Mouse (Mus musculus) neural tube, embryonic 12.5 days (tissue): ENCODE results near the gene Dhps. TPM values are rescaled to one million over a fixed set of nuclear protein-coding genes. Genes with fewer than 3 reads are reported as not detected.
"Not testable (repeated sequence)": the region's sequence is repeated elsewhere in the genome, so short reads cannot be mapped to it uniquely, and the experiment has no call there.

Source experiments
- ATAC-seq: fragments of 200-750 bp; cut with Nextera tagmentation; 2 replicates; pipeline ENCODE4 v1.8.0; 2017; ENCODE audit warnings: low read depth, mild to moderate bottlenecking, moderate TSS enrichment, moderate library complexity; ENCODE audit not compliant: low FRiP score
- H3K27ac ChIP-seq: fragments of 300-500 bp; sonication (generic); 2 replicates; pipeline ENCODE4 v1.5.1; 2016
- H3K27me3 ChIP-seq: fragments of 300-500 bp; sonication (generic); replicated peaks from 2 replicates; pipeline ENCODE4 v1.6.1; 2016; ENCODE audit warnings: mild to moderate bottlenecking
- H3K36me3 ChIP-seq: fragments of 300-500 bp; sonication (generic); 2 replicates; pipeline ENCODE4 v1.6.1; 2016; ENCODE audit warnings: mild to moderate bottlenecking
- H3K4me1 ChIP-seq: fragments of 300-500 bp; sonication (generic); 2 replicates; pipeline ENCODE4 v1.6.1; 2016
- H3K4me2 ChIP-seq: fragments of 300-500 bp; sonication (generic); replicated peaks from 2 replicates; pipeline ENCODE4 v1.6.1; 2016; ENCODE audit warnings: mild to moderate bottlenecking
- H3K4me3 ChIP-seq: fragments of 300-500 bp; sonication (generic); 2 replicates; pipeline ENCODE4 v1.5.1; 2016
- H3K9ac ChIP-seq: fragments of 300-500 bp; sonication (generic); 2 replicates; pipeline ENCODE4 v1.6.1; 2016; ENCODE audit warnings: mild to moderate bottlenecking
- H3K9me3 ChIP-seq: fragments of 300-500 bp; sonication (generic); 2 replicates; pipeline ENCODE4 v1.6.1; 2016; ENCODE audit warnings: mild to moderate bottlenecking
- WGBS: fragments of 180-500 bp; shearing (Covaris S2); methylation state at CpG from one replicate; pipeline ENCODE4 v1.1.7; 2016; 5-methylcytosine and 5-hydroxymethylcytosine counted together
- microRNA-seq: library from miRNA; unstranded; fragments of <30 nt; microRNA quantifications from one replicate; pipeline ENCODE4, GENCODE M21; 2017
- polyA plus RNA-seq: library from polyadenylated mRNA; unstranded; fragments of >200 nt; fragmentation: Nextera tagmentation; extraction: Ambion mirVana; gene quantifications from 2 replicates; pipeline ENCODE4 v1.2.1, GENCODE M21; 2016

The Dhps gene
- polyA plus RNA-seq, 1 experiment from 2014 or later: 87.4 TPM

DNA sequence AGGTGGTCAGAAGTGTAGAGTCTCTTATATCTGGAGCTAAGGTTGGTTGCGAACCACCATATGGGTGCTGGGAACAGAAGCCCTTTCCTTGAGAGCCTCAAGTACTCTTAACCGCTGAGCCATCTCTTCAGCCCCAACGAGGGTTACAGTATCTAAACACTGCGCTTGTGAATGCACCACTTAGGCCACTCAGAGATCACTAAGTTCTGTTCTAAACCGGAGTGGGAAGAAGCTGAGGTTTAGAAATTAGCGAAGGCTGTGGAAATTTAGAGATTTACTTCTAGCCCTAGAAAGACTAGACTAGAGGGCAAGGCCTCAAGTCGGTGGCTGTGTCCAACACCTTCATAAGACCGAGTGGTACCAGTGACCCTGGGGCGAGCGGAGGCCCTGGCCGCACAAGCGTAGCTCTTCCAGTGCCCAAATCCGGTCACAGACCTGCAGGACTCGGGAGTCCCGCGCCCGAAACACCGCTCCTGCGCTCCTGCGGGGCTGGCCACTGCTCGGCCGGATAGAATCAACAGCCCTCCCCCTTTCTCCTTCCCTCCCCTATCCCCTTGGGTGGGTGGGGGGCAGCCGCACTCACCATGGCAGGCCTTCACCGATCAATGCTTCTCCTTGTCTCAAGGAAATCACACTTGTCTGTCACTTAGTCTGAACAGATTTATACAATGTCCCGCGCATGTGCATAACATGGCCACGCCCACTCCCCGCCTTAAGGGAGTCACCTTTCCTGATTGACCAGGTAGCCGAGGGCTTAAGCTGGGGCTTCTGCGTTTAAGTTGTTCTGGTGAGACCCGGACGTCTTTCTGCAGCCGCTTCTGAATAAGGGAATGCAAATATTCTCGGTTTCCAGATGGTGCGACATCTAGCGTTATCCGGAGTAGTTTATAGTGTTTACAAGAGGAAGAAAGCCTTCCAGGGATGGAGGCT, 47.8 kb downstream of the Dhps start:
- no peaks in the 10 kb centered on the region for H3K4me1 ChIP-seq
- WGBS: 7% methylated on average over 37 of the region's 37 CpGs
- no peaks in the 10 kb centered on the region for H3K36me3 ChIP-seq
- H3K9ac ChIP-seq: peak overlapping the region; percentile 64
- H3K9me3 ChIP-seq: no peaks in the 10 kb centered on the region
- H3K4me2 ChIP-seq: peak overlapping the region; percentile 81
- ATAC-seq: peak; percentile 80
- H3K27me3 ChIP-seq: no peaks in the 10 kb centered on the region
- no peak overlapping the region for H3K27ac ChIP-seq
- H3K4me3 ChIP-seq: peak overlapping the region; percentile 55

DNA sequence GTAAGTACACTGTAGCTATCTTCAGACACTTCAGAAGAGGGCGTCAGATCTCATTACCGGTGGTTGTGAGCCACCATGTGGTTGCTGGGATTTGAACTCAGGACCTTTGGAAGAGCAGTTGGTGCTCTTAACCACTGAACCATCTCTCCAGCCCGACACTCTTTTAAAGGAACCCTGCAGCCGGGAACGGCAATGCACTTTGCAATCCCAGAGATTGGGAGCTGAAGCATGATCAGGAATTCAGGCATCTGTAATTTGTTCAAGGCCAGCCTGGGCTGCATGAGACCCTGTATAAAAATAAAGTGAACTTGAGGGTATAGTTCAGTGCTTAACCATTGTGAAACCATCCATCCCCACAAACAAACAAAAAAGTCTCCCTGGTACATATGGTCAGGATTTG, 48.7 kb downstream of the Dhps start:
- H3K4me3 ChIP-seq, H3K4me1 ChIP-seq, H3K27me3 ChIP-seq, H3K9me3 ChIP-seq, H3K9ac ChIP-seq, H3K36me3 ChIP-seq, ATAC-seq, H3K4me2 ChIP-seq, H3K27ac ChIP-seq: not testable (repeated sequence)
- 83% methylated on average over 5 of the region's 5 CpGs for WGBS

DNA sequence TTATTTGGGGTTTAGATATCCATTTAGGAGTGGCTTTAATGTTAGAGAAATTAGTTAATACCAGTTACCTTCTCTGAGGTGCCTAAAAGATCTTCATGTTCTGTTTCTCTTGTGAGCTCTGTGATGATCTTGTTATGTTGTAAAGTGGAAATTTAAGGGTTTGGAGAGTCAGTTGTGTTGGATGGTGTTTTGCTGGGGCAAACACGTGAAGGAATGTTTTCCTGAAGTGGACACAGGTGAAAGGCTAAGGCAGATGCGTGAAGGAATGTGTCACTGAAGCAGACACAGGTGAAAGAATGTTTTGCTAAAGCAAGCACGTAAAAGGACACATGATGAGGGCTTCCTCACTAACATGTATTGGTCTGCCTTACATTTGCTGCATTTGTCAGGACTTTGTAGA, 51.4 kb downstream of the Dhps start, which contains the start of gene Zfp791:
Gene Zfp791, minus strand, starts transcription at position 101 of the 400 bp plus-strand sequence.
- H3K4me1 ChIP-seq: no peaks in the 10 kb centered on the region
- no peaks in the 10 kb centered on the region for H3K27me3 ChIP-seq
- no peaks in the 10 kb centered on the region for H3K9me3 ChIP-seq
- 81% methylated on average over 3 of the region's 3 CpGs for WGBS
- no peak within 1 kb of the TSS for H3K4me3 ChIP-seq
- H3K36me3 ChIP-seq: no peaks in the 10 kb centered on the region
- no peak within 1 kb of the TSS for H3K27ac ChIP-seq
- no peak within 1 kb of the TSS for H3K4me2 ChIP-seq
- no peak within 1 kb of the TSS for H3K9ac ChIP-seq
- no peak for ATAC-seq

DNA sequence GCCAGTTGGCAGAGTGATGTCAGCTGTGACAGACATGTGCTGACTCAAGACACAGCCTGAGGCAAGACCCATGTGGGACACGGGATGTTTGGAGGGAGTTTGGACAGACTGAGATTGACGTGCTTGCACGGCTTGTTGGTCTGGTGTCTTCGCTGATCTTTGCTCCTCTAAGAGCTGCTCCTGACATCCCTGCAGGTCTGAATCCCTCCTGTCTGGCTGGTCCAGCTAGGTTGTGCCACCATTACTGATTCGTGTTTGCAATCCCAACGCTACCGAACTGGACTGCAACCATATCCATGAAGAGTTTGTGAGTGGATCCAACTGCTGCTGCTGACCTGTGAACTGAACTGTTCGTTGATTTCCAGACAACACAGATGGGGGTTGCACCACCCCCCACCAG, 52.1 kb downstream of the Dhps start:
- WGBS: 93% methylated on average over 8 of the region's 8 CpGs
- Histone ChIP-seq H3K4me1 (no peaks in the 10 kb centered on the region), H3K4me2 (no peak overlapping the region), H3K4me3 (no peak overlapping the region), H3K9ac (no peak overlapping the region), H3K27ac (no peak overlapping the region), H3K9me3 (no peaks in the 10 kb centered on the region), H3K36me3 (no peaks in the 10 kb centered on the region), H3K27me3 (no peaks in the 10 kb centered on the region)
- ATAC-seq: no peak

Small RNAs within 50 kb of the gene (microRNA-seq; reads per million reads assigned to microRNA genes)
- gene Gm23388 (9.0 reads per million, percentile 21 among the genes with 10 or more reads in this experiment), gene Mir7070 (1.5 reads per million)

Other genes with a start within 250 kb of the Dhps start
- gene Dand5, start 248.9 kb upstream of the Dhps start, polyA plus RNA-seq: 6.5 and 8.3 TPM in 2 replicates
- 39.7 and 40.1 TPM in 2 replicates for gene Gadd45gip1, start 240.2 kb upstream of the Dhps start, polyA plus RNA-seq
- 89.7 and 94.8 TPM in 2 replicates for gene Rad23a, start 231.1 kb upstream of the Dhps start, polyA plus RNA-seq
- 753 and 769 TPM in 2 replicates for gene Calr, start 224.8 kb upstream of the Dhps start, polyA plus RNA-seq
- gene Farsa, start 214.8 kb upstream of the Dhps start, polyA plus RNA-seq: 108 and 110 TPM in 2 replicates
- gene Syce2, start 199.6 kb upstream of the Dhps start, polyA plus RNA-seq: 34.2 and 34.9 TPM in 2 replicates
- gene Gcdh, start 177.8 kb upstream of the Dhps start, polyA plus RNA-seq: 32.1 and 37.0 TPM in 2 replicates
- gene Klf1, start 169.8 kb upstream of the Dhps start, polyA plus RNA-seq: 3.4 and 4.0 TPM in 2 replicates
- gene Dnase2a, start 163.2 kb upstream of the Dhps start, polyA plus RNA-seq: 5.2 and 6.5 TPM in 2 replicates
- 43.0 and 44.9 TPM in 2 replicates for gene Mast1, start 134.4 kb upstream of the Dhps start, polyA plus RNA-seq
- 0.93 and 1.1 TPM in 2 replicates for gene Rtbdn, start 124.8 kb upstream of the Dhps start, polyA plus RNA-seq
- not detected in 2 replicates for gene Gm49661, start 102.3 kb upstream of the Dhps start, polyA plus RNA-seq
- 1,247 and 1,331 TPM in 2 replicates for gene Prdx2, start 102.2 kb upstream of the Dhps start, polyA plus RNA-seq
- gene Rnaseh2a, start 102.0 kb upstream of the Dhps start, polyA plus RNA-seq: 78.4 and 85.2 TPM in 2 replicates
- gene Junb, start 93.0 kb upstream of the Dhps start, polyA plus RNA-seq: 9.9 TPM in 2 replicates
- gene Hook2, start 81.2 kb upstream of the Dhps start, polyA plus RNA-seq: 17.6 and 18.2 TPM in 2 replicates
- not detected in 2 replicates for gene Best2, start 57.2 kb upstream of the Dhps start, polyA plus RNA-seq
- gene Asna1, start 46.5 kb upstream of the Dhps start, polyA plus RNA-seq: 144 and 150 TPM in 2 replicates
- 180 and 189 TPM in 2 replicates for gene Trir, start 44.9 kb upstream of the Dhps start, polyA plus RNA-seq
- 39.2 and 40.4 TPM in 2 replicates for gene Tnpo2, start 34.8 kb upstream of the Dhps start, polyA plus RNA-seq
- 38.1 and 40.5 TPM in 2 replicates for gene Fbxw9, start 11.7 kb upstream of the Dhps start, polyA plus RNA-seq
- gene Gm5741, start 3.8 kb upstream of the Dhps start, polyA plus RNA-seq: not detected in 2 replicates
- 104 and 111 TPM in 2 replicates for gene Wdr83os, start 9.0 kb downstream of the Dhps start, polyA plus RNA-seq
- gene Wdr83, start 9.5 kb downstream of the Dhps start, polyA plus RNA-seq: 54.6 and 57.9 TPM in 2 replicates
- gene Man2b1, start 11.5 kb downstream of the Dhps start, polyA plus RNA-seq: 18.0 and 18.7 TPM in 2 replicates
- 1.4 TPM in 2 replicates for gene Zfp791, start 51.3 kb downstream of the Dhps start, polyA plus RNA-seq
- gene Cks1brt, start 80.2 kb downstream of the Dhps start, polyA plus RNA-seq: not detected in 2 replicates
- gene Olfr371, start 154.2 kb downstream of the Dhps start, polyA plus RNA-seq: not detected in 2 replicates
- 86.5 and 89.0 TPM in 2 replicates for gene Orc6, start 227.9 kb downstream of the Dhps start, polyA plus RNA-seq
- gene Vps35, start 228.0 kb downstream of the Dhps start, polyA plus RNA-seq: 157 and 177 TPM in 2 replicates